In genomic region chr6:13108662-13109061, GRCm38 (mm10) we compare ENCODE assay signal across 19 mouse cellular contexts. TPM values are rescaled to one million over a fixed set of nuclear protein-coding genes. Genes with fewer than 3 reads are reported as not detected.
DNase-seq lines count a peak whose midpoint lies in the region; TF ChIP-seq lines count a peak whose summit lies in the region.
"Had no signal": no experiment of that assay in that cellular context is flagged by ENCODE, and none has a peak within 500 bp of the region (broad histone marks: within the 10 kb centered on the region; RNA-seq: fewer than 3 reads in every experiment).

No protein-coding gene starts in this region.

- H3K79me2 ChIP-seq in heart, adult 2 months (replicated peaks; ENCODE audit: control insufficient read depth, insufficient read depth, low read length): no peaks in the 10 kb centered on the region

- TF ChIP-seq POLR2A in heart, adult 2 months (IDR thresholded peaks at IDR 0.05; ENCODE audit: insufficient read depth, low read depth, low read length): no peak

- DNase-seq in adrenal gland, adult 2 months: peak; percentile 6
- no peak for DNase-seq in adrenal gland, postnatal 25 days
- DNase-seq in heart, adult 2 months: no peak
- DNase-seq in heart, adult 11 months: no peak
- no peak for DNase-seq in left cerebral cortex, adult 2 months (ENCODE audit: extremely low spot score in 1 of 2, low spot score in 2 of 2)
- no peak for DNase-seq in left cerebral cortex, postnatal 36 days (ENCODE audit: low spot score in 2 of 2)
- no peak for DNase-seq in urinary bladder, postnatal 10 days (ENCODE audit: low spot score)
- DNase-seq: adrenal gland, postnatal 10 days; adrenal gland, postnatal 36 days; cerebellum, adult 11-12 months; cerebellum, adult 2 months; cerebellum, adult 9-10 months; cerebellum, postnatal 10 days; cerebellum, postnatal 25 days; forebrain, postnatal 0 days had no signal

- 42% methylated on average over 1 of the region's 1 CpGs for WGBS in heart, adult 2 months

- H3K36me3 ChIP-seq in heart, adult 2 months (ENCODE audit: control insufficient read depth, insufficient read depth, low read length): no peaks in the 10 kb centered on the region
- H3K36me3 ChIP-seq: embryonic facial prominence, embryonic 10.5 days; embryonic facial prominence, embryonic 12.5 days; forebrain, embryonic 15.5 days had no signal

- peak; percentile 43 for TF ChIP-seq CTCF in heart, adult 2 months (IDR thresholded peaks at IDR 0.05)
- peak; percentile 35 for TF ChIP-seq CTCF in left cerebral cortex, adult 2 months (IDR thresholded peaks at IDR 0.05)

- H3K27ac ChIP-seq in heart, adult 2 months: no peak overlapping the region
- H3K27ac ChIP-seq in left cerebral cortex, adult 2 months: no peak overlapping the region
- H3K27ac ChIP-seq: embryonic facial prominence, embryonic 10.5 days; embryonic facial prominence, embryonic 12.5 days; forebrain, embryonic 13.5 days; forebrain, embryonic 15.5 days had no signal

- H3K9ac ChIP-seq in heart, adult 2 months (ENCODE audit: low read depth, low read length): no peak overlapping the region
- H3K9ac ChIP-seq: embryonic facial prominence, embryonic 12.5 days; forebrain, embryonic 13.5 days; forebrain, embryonic 15.5 days; forebrain, postnatal 0 days had no signal

- H3K4me1 ChIP-seq in heart, adult 2 months (ENCODE audit: control insufficient read depth, insufficient read depth, low read length): no peaks in the 10 kb centered on the region
- H3K4me1 ChIP-seq: embryonic facial prominence, embryonic 10.5 days; embryonic facial prominence, embryonic 12.5 days; forebrain, embryonic 13.5 days; forebrain, embryonic 15.5 days had no signal

- no peaks in the 10 kb centered on the region for H3K27me3 ChIP-seq in heart, adult 2 months (ENCODE audit: control insufficient read depth, insufficient read depth, low read length)
- H3K27me3 ChIP-seq: embryonic facial prominence, embryonic 12.5 days; forebrain, embryonic 13.5 days; forebrain, embryonic 15.5 days had no signal

- no peak overlapping the region for H3K4me3 ChIP-seq in heart, adult 2 months
- no peak overlapping the region for H3K4me3 ChIP-seq in left cerebral cortex, adult 2 months
- H3K4me3 ChIP-seq: embryonic facial prominence, embryonic 10.5 days; embryonic facial prominence, embryonic 12.5 days; forebrain, embryonic 13.5 days; forebrain, embryonic 15.5 days had no signal

- TF ChIP-seq EP300 in heart, adult 2 months (IDR thresholded peaks at IDR 0.05; ENCODE audit: insufficient read depth, low read depth, low read length): no peak

- intact Hi-C loops in heart, adult 2 months (cut with DNase I): no loop called here
- intact Hi-C loops in left cerebral cortex, adult 2 months (cut with DNase I): no loop called here
- intact Hi-C loops in left cerebral cortex, postnatal 36 days (cut with DNase I): no loop called here

RNA-seq across cellular contexts. Expression of gene Tmem106b, which starts 39.1 kb away (rescaled TPM):
- total RNA-seq in adrenal gland, adult 2 months (2021): 100 to 1,000 TPM; 145 to 149 TPM
- polyA plus RNA-seq in adrenal gland, adult 2 months (2012; rRNA removed): 21.8 and 26.3 TPM in 2 replicates
- 93.9 and 154 TPM in 2 replicates for total RNA-seq in adrenal gland, postnatal 25 days (2021)
- total RNA-seq in heart, adult 2 months (2021): 100 to 1,000 TPM; 151 to 181 TPM
- 25.6 and 52.4 TPM in 2 replicates for polyA plus RNA-seq in heart, adult 2 months (2012; rRNA removed)
- 100 to 1,000 TPM; 143 to 162 TPM for total RNA-seq in left cerebral cortex, adult 2 months (2021)
- 100 to 1,000 TPM; 148 to 153 TPM for total RNA-seq in left cerebral cortex, postnatal 36 days (2021)
